In genomic region chr5:121812526-121813243, GRCm38 (mm10) we compare ENCODE assay signal across 12 mouse cellular contexts. TPM values are rescaled to one million over a fixed set of nuclear protein-coding genes. Genes with fewer than 3 reads are reported as not detected.
A peak's percentile ranks its signal among the peaks of the same experiment; 100 is the strongest.
DNase-seq lines count a peak whose midpoint lies in the region; ATAC-seq lines count a peak whose summit lies in the region.
"Had no signal": no experiment of that assay in that cellular context is flagged by ENCODE, and none has a peak within 500 bp of the region (broad histone marks: within the 10 kb centered on the region; RNA-seq: fewer than 3 reads in every experiment).

No protein-coding gene starts in this region.

- no peak overlapping the region for H3K4me2 ChIP-seq in heart, embryonic 16.5 days (ENCODE audit: low read depth, low read length)
- no peak overlapping the region for H3K4me2 ChIP-seq in neural tube, embryonic 11.5 days (ENCODE audit: low read depth)
- H3K4me2 ChIP-seq: hindbrain, embryonic 15.5 days; midbrain, embryonic 15.5 days had no signal

- no peak for ATAC-seq in heart, embryonic 16.5 days (replicated peaks; ENCODE audit: extremely low read depth, insufficient read depth, low FRiP score)
- ATAC-seq in neural tube, embryonic 11.5 days (ENCODE audit: insufficient read depth, low FRiP score, low TSS enrichment), result no peak
- peak; percentile 14; the same call in 1 of the 2 replicates for ATAC-seq in granulocyte monocyte progenitor cell, adult 5-6 weeks (replicated peaks; ENCODE audit: poor library complexity, severe bottlenecking)
- ATAC-seq: midbrain, embryonic 15.5 days had no signal

- H3K4me1 ChIP-seq in heart, embryonic 16.5 days (ENCODE audit: control insufficient read depth, insufficient read depth, low read length), result peaks cover 25% of the 10 kb centered on the region
- H3K4me1 ChIP-seq in heart, embryonic 10.5 days, result peaks cover 38% of the 10 kb centered on the region
- H3K4me1 ChIP-seq in neural tube, embryonic 11.5 days (ENCODE audit: control insufficient read depth, insufficient read depth, low read length), result no peaks in the 10 kb centered on the region
- H3K4me1 ChIP-seq: hindbrain, embryonic 15.5 days; midbrain, embryonic 15.5 days had no signal

- no peak overlapping the region for H3K4me3 ChIP-seq in heart, embryonic 16.5 days (ENCODE audit: low read length)
- no peak overlapping the region for H3K4me3 ChIP-seq in heart, embryonic 10.5 days
- H3K4me3 ChIP-seq in neural tube, embryonic 11.5 days (ENCODE audit: low read depth, low read length), result no peak overlapping the region
- H3K4me3 ChIP-seq: hindbrain, embryonic 15.5 days; midbrain, embryonic 15.5 days had no signal

- no peaks in the 10 kb centered on the region for H3K9me3 ChIP-seq in heart, embryonic 16.5 days (replicated peaks; ENCODE audit: control insufficient read depth, low read length)
- H3K9me3 ChIP-seq in heart, embryonic 10.5 days, result no peaks in the 10 kb centered on the region
- H3K9me3 ChIP-seq in neural tube, embryonic 11.5 days (ENCODE audit: control insufficient read depth, low read length), result no peaks in the 10 kb centered on the region
- H3K9me3 ChIP-seq: hindbrain, embryonic 15.5 days; midbrain, embryonic 15.5 days had no signal

- peak overlapping the region; percentile 24; the same call in 1 of the 2 replicates for H3K27ac ChIP-seq in heart, embryonic 16.5 days (ENCODE audit: low read length)
- H3K27ac ChIP-seq in heart, embryonic 10.5 days, result no peak overlapping the region
- H3K27ac ChIP-seq in neural tube, embryonic 11.5 days (ENCODE audit: low read depth, low read length), result 0 out of 2 replicates have a peak overlapping the region, but pooled peaks have one; percentile 10
- H3K27ac ChIP-seq: midbrain, embryonic 15.5 days had no signal

- peaks cover 52% of the 10 kb centered on the region for H3K36me3 ChIP-seq in heart, embryonic 16.5 days (ENCODE audit: control insufficient read depth, insufficient read depth)
- peaks cover 75% of the 10 kb centered on the region for H3K36me3 ChIP-seq in heart, embryonic 10.5 days
- peaks cover 39% of the 10 kb centered on the region for H3K36me3 ChIP-seq in neural tube, embryonic 11.5 days (ENCODE audit: control insufficient read depth, insufficient read depth, low read length)

- H3K27me3 ChIP-seq in heart, embryonic 16.5 days (ENCODE audit: control insufficient read depth, insufficient read depth, low read length), result no peaks in the 10 kb centered on the region
- no peaks in the 10 kb centered on the region for H3K27me3 ChIP-seq in heart, embryonic 10.5 days (ENCODE audit: insufficient read depth, poor library complexity, severe bottlenecking)
- H3K27me3 ChIP-seq in neural tube, embryonic 11.5 days (ENCODE audit: control insufficient read depth, insufficient read depth, low read length), result no peaks in the 10 kb centered on the region
- H3K27me3 ChIP-seq: hindbrain, embryonic 15.5 days; midbrain, embryonic 15.5 days had no signal

- WGBS in heart, embryonic 16.5 days, result 74% methylated on average over 7 of the region's 7 CpGs
- 80% methylated on average over 7 of the region's 7 CpGs for WGBS in heart, embryonic 10.5 days
- 86% methylated on average over 7 of the region's 7 CpGs for WGBS in neural tube, embryonic 11.5 days

- DNase-seq in heart, embryonic 10.5 days (ENCODE audit: low spot score), result no peak
- DNase-seq in neural tube, embryonic 11.5 days (ENCODE audit: low spot score), result no peak
- DNase-seq in neural tube, embryonic 10.5 days (ENCODE audit: extremely low spot score, low spot score), result no peak
- peak; percentile 53 for DNase-seq in naive thymus-derived CD4-positive, alpha-beta T cell, adult 2 months (ENCODE audit: low read depth)
- DNase-seq in yolk sac, embryonic 10.5 days (ENCODE audit: low spot score), result no peak
- DNase-seq: adrenal gland, postnatal 10 days; kidney, postnatal 25 days; right cerebral cortex, postnatal 14 days had no signal

- no peak overlapping the region for H3K9ac ChIP-seq in heart, embryonic 16.5 days (ENCODE audit: low read length)
- no peak overlapping the region for H3K9ac ChIP-seq in neural tube, embryonic 11.5 days (ENCODE audit: low read length)
- H3K9ac ChIP-seq: hindbrain, embryonic 15.5 days; midbrain, embryonic 15.5 days had no signal

RNA-seq across cellular contexts. Expression of gene Sh2b3, which starts 24.8 kb away (rescaled TPM):
- 12.0 and 13.3 TPM in 2 replicates for polyA plus RNA-seq in heart, embryonic 16.5 days (2015; fragmentation: Nextera tagmentation; extraction: Ambion mirVana)
- polyA plus RNA-seq in heart, embryonic 10.5 days (2016; fragmentation: Nextera tagmentation; extraction: Ambion mirVana), result 15.3 and 18.2 TPM in 2 replicates
- 10.2 and 10.5 TPM in 2 replicates for polyA plus RNA-seq in neural tube, embryonic 11.5 days (2014; fragmentation: Nextera tagmentation; extraction: Ambion mirVana)
- total RNA-seq in granulocyte monocyte progenitor cell, adult 5-6 weeks (2014; fragmentation: Nextera tagmentation), result 31.5 and 32.8 TPM in 2 replicates
- 11.9 and 12.5 TPM in 2 replicates for total RNA-seq in granulocyte monocyte progenitor cell, adult 5-6 weeks (2017)

RNA-seq across cellular contexts. Expression of gene Pheta1, which starts 36.1 kb away (rescaled TPM):
- polyA plus RNA-seq in heart, embryonic 16.5 days (2015; fragmentation: Nextera tagmentation; extraction: Ambion mirVana), result 15.3 and 19.4 TPM in 2 replicates
- 20.1 and 32.4 TPM in 2 replicates for polyA plus RNA-seq in heart, embryonic 10.5 days (2016; fragmentation: Nextera tagmentation; extraction: Ambion mirVana)
- polyA plus RNA-seq in neural tube, embryonic 11.5 days (2014; fragmentation: Nextera tagmentation; extraction: Ambion mirVana), result 32.3 and 34.4 TPM in 2 replicates
- 0.62 and 2.6 TPM in 2 replicates for total RNA-seq in granulocyte monocyte progenitor cell, adult 5-6 weeks (2014; fragmentation: Nextera tagmentation)
- 1.1 and 2.2 TPM in 2 replicates for total RNA-seq in granulocyte monocyte progenitor cell, adult 5-6 weeks (2017)
